Mouse (Mus musculus) B cell, adult 2 months (primary cell): Measurements from ENCODE around the gene Zfp113.

ENCODE experiments used
- DNase-seq, 2 experiments: peaks; one replicate each; pipeline ENCODE4 v3.0.0; 2022

Zfp113 gene

GRCm38 (mm10) chr5:138155443-138155976 lies at the start of gene Zfp113:
TSS of gene Zfp113 (minus strand) at chr5:138155744.
- DNase-seq: peak; percentile 82 to 87

DNA sequence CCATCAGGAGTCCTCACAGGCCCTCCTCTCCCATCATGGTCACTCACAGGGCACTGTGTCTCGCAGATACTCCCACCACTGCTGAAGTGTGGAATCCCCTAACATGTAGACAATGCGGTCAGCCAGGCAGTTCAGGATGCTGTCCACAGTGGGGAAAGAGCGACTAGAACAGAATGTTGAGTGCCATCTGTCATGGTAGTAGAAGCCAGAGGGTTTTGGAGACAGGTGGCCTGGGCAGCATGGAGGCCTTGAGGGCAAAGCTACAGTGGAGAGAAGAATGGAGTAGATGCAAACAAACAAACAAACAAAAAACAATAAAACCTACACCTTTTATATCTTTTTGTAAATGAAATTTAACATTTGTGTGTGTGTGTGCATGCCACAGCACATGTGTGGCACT lies 46.5 kb upstream of the Zfp113 start:
- no peak for DNase-seq

DNA sequence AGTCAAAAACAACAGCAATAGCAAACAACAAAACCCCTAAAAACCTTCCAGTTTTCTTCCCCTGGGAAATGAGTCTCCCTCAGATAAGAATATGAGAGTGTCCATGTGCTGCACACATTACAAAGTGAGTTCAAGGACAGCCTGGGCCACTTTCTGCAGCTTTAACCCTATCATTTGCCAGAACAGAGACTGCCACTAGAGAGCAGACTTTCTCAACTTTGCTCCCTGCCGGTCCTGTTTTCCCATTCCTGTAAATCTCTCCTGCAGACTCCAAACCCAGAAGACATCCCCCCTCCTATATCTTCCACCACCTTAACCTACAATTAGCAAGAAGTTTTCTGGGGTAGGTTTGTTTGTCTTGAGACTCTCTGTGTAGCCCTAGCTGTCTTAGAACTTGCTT lies 44.0 kb upstream of the Zfp113 start:
- DNase-seq: no peak

GRCm38 (mm10) chr5:138195463-138195862 lies 39.9 kb upstream of the Zfp113 start:
- no peak for DNase-seq

- DNase-seq: peak in 1 of 2 experiments; percentile 17
Observed at GRCm38 (mm10) chr5:138194755-138195345, 39.3 kb upstream of the Zfp113 start.

DNA sequence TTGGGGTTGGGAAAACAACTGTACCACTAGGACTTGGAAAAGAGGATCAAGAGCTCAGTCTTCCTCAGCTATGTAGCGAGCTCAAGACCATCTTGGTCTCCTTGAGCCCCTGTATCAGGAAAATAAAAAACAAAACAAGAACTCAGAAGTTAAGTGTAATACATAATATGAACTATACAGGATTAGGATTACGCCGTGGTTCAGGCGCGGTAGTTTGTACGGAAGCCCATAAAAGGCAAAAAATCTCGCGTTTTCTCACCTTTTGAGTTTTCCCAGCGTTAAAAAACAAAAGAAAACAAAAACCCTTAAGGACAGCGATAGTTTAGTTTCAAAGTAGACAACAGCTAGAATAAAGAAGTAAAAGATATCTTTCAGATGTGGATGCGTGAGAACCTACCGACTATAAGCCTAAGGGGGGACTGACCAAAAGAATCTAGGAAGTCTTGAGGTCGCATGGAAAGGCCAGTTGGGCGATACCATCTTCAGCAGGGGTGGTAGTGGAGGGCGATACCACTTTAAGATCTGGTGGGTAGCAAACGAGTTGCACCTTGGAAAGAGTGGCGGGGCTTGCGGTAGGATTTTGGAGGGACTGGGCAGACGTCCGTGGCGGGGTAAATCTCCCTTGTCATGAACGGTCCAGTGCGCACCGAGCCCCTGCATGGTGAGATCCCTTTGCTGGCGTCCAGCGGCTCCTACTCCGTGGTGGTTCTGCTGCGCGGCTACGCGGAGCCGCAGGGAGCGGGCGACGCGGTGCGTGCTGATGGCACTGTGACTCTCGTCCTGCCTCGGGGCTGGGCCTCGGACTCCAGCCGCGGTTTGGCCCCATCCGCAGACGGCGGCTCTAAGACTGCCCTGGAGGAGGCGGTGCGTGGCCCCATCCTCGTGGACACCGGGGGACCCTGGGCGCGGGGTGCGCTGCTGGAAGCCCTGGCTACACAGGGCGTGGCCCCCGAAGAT lies 38.5 kb upstream of the Zfp113 start, which contains the start of gene Mblac1:
TSS of gene Mblac1 (plus strand) at position 544 of the 957 bp plus-strand sequence.
- peak; percentile 79 for DNase-seq

DNA sequence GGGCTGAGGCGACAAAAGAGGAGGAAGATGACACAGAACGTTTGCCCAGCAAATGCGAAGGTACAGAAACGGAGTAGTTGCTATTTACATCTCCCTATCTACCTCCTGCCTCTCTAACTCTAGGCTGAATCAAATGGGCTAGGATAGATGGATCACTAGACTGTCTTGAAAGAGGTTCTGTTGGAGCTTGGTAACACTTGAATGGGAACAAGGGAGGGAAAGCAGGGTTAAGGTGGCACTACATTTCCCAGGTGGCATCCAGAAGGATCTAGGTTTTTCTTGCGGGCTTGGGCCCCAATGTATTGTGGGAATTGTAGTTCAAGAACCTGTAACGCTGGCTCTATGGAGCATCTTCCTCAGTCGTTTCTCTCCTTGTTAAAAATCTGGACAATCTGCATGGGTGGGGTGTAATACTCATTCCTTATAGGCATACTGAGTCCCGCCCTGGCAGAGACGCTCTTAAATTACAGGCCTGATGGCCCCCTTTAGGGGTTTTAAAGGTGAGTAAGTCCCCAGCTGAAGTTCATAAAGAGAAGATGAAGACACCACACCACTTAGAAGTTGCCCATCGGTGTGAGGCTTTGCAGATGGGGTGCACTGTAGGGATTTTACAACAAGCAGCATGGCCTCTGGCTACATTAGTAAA lies 32.2 kb upstream of the Zfp113 start:
- DNase-seq: peak; percentile 72 to 74

- DNase-seq: peak; percentile 86
Observed at GRCm38 (mm10) chr5:138186950-138187638, 31.6 kb upstream of the Zfp113 start, which contains the start of the genes Taf6 and Cnpy4. TSS of gene Taf6 (minus strand) at chr5:138187451. TSS of gene Cnpy4 (plus strand) at chr5:138187485.

GRCm38 (mm10) chr5:138173217-138173616 lies 17.7 kb upstream of the Zfp113 start:
- DNase-seq: no peak

DNA sequence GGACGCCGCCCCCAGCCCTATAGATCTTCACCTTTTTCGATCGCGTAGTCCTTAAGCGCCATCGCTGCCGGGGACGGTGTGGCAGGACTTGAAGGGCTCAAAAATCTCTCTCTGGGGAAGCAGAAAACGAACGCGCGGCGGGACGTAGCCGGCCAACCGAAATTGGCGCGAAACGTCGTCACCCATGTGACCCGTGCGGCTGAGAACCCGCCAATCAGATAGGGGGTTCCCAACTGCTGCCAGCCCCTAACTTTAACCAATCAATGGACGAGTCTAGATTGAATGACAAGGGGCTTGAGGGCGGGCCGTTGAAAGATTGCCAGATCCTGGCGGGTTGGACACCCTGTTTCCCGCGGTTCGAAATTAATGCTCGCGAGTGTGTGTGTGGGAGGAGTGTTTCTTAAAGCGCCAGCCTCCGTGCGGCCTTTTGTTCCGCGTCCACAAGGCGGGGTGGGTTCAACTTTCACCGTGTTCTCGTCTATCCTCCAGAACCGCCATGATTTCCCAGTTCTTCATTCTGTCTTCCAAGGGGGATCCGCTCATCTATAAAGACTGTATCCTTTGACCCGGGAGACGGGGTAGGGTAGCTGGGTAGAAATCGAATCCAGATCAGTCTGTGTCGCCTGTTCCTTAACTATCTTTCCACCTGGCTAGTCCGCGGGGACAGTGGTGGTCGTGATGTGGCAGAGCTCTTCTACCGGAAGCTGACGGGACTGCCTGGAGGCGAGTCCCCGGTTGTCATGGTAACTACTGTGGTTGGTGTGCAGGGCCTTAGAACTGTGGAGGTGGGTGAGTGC lies 16.3 kb upstream of the Zfp113 start, which contains the start of the genes Ap4m1 and Mcm7:
TSS of gene Ap4m1 (plus strand) at position 308 of the 797 bp plus-strand sequence.
TSS of gene Mcm7 (minus strand) at position 728 of the 797 bp plus-strand sequence.
- peak; percentile 90 to 93 for DNase-seq

DNA sequence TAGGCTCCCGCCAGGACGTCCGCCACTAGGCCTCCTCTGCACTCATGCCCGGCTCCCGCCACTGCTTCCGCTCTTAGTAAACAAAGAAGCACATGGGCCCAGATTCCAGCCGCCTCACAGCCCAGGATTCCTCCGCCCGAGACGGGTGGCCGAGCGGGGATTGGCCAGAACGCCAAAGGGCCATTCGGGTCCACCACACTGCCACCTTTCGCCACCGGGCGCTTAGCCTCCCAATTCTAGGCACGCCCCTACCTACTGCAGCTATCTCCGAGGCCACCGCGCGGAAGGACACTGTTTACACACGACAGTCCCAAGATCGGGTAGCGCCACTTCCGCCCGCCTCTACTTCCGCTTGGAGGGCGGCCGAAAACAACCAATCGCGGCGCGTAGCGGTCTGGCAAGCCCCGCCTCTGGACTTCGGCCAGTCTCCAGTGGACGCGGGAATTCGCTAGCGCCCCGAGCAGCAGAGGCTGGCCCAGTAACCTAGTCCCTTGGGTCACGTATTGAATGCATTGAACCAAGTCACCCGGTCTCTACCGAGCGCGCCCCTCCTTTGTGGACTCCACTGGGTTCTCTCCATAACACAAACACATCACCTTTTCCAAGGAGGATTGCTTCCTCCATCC lies 15.5 kb upstream of the Zfp113 start:
- peak; percentile 90 to 93 for DNase-seq

- no peak for DNase-seq
Observed at GRCm38 (mm10) chr5:138165594-138165993, 10.1 kb upstream of the Zfp113 start.

GRCm38 (mm10) chr5:138163610-138164009 lies 8.1 kb upstream of the Zfp113 start:
- DNase-seq: no peak

DNA sequence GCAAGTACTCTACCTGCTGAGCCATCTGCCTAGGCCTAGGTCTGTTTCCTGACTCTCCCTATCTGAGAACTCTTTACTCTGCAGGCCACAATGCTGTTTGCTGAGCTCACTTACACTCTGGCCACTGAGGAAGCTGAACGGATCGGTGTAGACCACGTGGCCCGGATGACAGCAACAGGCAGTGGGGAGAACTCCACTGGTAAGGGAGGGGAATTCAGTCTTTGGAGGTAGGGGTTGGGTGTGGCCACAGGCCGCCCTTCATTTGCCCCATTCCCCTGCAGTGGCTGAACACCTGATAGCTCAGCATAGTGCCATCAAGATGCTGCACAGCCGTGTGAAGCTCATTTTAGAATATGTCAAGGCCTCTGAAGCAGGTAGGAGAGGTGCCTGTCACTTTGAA lies 7.5 kb upstream of the Zfp113 start:
- DNase-seq: no peak

- DNase-seq: peak; percentile 97
Observed at GRCm38 (mm10) chr5:138160842-138161665, 5.5 kb upstream of the Zfp113 start, which contains the start of gene Cops6. TSS of gene Cops6 (plus strand) at chr5:138161071.

DNA sequence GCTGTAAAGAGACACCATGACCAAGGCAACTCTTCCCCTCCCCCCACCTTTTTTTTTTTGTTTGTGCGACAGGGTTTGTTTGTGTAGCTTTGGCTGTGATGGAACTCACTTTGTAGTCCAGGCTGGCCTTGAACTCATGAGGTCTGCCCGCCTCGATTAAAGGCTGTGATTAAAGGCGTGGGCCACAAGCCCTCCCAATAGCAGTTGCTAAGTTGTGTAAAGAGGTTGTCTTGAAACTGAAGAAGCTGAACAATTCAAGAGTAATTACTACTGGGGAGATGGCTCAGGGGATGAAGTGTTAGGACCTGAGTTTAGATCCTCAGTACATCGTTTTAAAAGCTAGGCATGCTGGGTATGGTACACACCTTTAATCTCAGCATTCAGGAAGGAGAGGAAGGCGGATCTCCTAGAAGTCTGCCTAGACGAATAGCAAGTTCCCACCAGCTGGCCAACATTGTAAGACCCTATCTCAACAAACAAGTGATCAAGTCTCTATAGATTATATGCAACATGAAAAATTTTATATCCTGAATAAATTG lies 4.7 kb upstream of the Zfp113 start:
- no peak for DNase-seq

- DNase-seq: no peak
Observed at GRCm38 (mm10) chr5:138154390-138154789, 1.2 kb downstream of the Zfp113 start.

DNA sequence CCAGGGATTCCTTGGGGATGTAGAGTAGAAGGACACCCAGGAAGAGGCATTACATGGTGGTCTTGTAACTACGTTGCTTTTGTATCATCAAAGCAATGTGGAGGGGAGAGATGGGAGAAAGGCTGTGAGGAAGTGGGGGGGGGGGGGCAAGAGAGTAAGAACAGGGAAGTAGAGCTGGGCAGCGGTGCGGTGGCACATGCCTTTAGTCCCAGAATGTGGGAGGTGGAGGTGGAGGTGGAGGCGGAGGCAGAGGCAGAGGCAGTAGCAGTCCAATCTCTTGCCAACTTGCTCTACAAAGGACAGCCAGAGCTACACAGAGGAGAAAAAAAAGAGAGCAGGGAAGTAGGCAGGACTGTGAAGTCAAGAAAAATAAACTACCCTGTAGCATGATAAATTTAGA lies 17.0 kb downstream of the Zfp113 start:
- DNase-seq: no peak

DNA sequence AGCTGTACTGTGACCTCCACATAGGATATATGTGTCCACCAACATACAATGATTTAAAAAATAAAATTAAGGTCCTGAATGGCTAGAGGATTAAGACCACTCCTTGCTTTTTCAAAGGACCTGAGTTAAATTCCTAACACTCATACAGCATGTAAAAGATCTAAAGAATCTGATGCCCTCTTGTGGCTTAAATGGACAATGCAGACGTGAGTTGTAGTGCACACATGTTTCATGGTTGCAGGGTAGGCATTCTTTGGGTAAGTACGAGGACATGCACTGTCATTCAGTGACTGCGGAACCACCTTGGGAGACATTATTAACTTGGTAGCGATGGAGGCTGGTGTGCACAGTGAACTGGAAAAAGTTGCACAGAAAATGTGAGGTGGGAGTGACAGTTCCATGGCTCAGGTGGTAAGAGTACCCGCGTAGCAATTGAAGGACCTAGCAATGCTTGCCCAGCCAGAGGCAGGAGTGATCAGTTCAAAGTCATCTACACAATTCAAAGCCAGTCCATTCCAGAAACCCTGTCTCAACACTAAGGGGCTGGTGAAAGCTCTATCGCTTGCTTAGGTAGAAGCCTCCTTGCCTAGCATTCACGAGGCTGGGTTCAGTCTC lies 17.5 kb downstream of the Zfp113 start:
- peak; percentile 43 to 44 for DNase-seq
